Mouse (Mus musculus): Measurements from ENCODE around the gene Cacna2d4. TPM values are rescaled to one million over a fixed set of nuclear protein-coding genes. Genes with fewer than 3 reads are reported as not detected.
"Not testable (repeated sequence)": the region's sequence is repeated elsewhere in the genome, so short reads cannot be mapped to it uniquely, and the experiment has no call there.

The Cacna2d4 gene
- polyA plus RNA-seq, 1 experiment from 2014 or later = 1.2 TPM

DNA sequence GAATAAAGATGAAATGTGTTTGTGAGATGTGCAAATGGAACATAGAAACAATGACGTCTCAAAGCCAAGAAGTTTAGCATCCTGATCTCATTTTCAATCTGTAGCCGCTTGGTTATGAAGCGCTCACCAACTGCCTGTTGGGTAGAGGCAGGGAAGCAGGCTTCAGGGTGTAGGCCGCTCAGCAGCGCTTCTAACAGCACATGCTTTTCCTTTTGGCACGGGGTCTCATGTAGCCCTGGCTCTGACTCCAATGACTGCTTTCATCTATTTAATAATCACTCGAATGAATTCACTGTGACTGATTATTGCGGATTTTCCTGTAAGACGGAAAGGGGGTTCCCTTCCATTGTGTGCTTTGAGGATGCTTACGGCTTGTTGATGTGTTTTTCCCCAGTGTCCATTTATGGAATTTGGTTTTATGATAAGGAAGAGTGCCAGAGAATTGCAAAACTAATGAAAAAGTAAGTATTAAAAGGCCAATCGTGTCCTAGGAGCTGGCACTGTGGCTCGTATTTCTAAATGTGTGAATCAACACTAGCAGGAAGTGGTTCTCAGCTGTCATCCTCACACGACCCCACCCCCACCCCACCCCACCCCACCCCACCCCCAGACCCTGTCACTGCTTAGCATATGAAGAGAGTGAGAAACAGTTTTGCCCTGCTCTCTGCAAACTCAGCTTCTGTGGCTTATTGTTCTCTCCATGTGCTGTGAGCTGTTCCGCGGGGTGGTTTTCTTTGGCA is 37.6 kb upstream of the Cacna2d4 start:
- Histone ChIP-seq H3K27me3 (replicated peaks; ENCODE audit: control insufficient read depth, insufficient read depth, low read length) (no peaks in the 10 kb centered on the region), H3K9me3 (ENCODE audit: control insufficient read depth, low read length) (no peaks in the 10 kb centered on the region), H3K4me1 (ENCODE audit: control insufficient read depth, insufficient read depth, low read depth, low read length) (peaks cover 4% of the 10 kb centered on the region; the same call in 1 of the 2 replicates), H3K4me3 (ENCODE audit: low read length) (no peak overlapping the region), H3K9ac (ENCODE audit: low read depth, low read length) (no peak overlapping the region), H3K27ac (ENCODE audit: low read depth, low read length) (no peak overlapping the region), H3K36me3 (ENCODE audit: control insufficient read depth, insufficient read depth, low read length) (peaks cover 10% of the 10 kb centered on the region; the same call in 1 of the 2 replicates), H3K4me2 (ENCODE audit: low read length) (no peak overlapping the region)
- peak; percentile 34; the same call in 1 of the 2 replicates for ATAC-seq
- WGBS = 26% methylated on average over 15 of the region's 15 CpGs

DNA sequence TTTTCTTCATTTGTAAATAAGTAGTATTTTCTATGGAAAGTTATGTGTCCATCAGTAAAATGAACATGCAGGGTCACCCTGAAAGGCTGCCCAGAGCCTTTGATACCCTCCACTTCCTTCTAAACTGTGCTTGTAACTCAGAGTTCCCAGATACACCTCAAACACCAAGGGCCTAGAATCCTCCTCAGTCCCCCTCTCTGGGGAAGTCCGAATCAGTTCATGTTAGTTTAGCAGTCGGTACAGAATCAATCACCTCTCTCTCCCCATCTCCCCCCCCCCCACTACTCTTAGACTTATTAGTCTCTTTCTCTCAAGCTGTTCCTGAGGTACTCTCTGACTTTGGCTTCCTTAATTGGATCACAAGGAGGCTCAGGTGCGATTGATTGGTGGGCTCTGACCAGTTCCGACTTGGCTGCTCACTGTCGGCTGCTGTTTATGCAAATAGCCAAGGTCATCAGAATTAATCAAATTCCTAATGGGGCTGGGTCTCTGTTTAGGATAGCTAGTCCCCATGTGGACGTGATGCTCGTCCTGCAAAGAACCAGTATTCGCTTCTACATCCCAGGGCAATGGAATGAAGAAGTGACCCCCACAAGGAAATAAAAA is 36.9 kb upstream of the Cacna2d4 start:
- Histone ChIP-seq H3K9ac (ENCODE audit: low read depth, low read length) (no peak overlapping the region), H3K36me3 (ENCODE audit: control insufficient read depth, insufficient read depth, low read length) (peaks cover 6% of the 10 kb centered on the region; the same call in 1 of the 2 replicates), H3K9me3 (ENCODE audit: control insufficient read depth, low read length) (no peaks in the 10 kb centered on the region), H3K27ac (ENCODE audit: low read depth, low read length) (no peak overlapping the region), H3K4me1 (ENCODE audit: control insufficient read depth, insufficient read depth, low read depth, low read length) (peaks cover 4% of the 10 kb centered on the region; the same call in 1 of the 2 replicates), H3K4me3 (ENCODE audit: low read length) (no peak overlapping the region), H3K27me3 (replicated peaks; ENCODE audit: control insufficient read depth, insufficient read depth, low read length) (no peaks in the 10 kb centered on the region), H3K4me2 (ENCODE audit: low read length) (no peak overlapping the region)
- no peak for ATAC-seq
- WGBS = 22% methylated on average over 8 of the region's 8 CpGs

DNA sequence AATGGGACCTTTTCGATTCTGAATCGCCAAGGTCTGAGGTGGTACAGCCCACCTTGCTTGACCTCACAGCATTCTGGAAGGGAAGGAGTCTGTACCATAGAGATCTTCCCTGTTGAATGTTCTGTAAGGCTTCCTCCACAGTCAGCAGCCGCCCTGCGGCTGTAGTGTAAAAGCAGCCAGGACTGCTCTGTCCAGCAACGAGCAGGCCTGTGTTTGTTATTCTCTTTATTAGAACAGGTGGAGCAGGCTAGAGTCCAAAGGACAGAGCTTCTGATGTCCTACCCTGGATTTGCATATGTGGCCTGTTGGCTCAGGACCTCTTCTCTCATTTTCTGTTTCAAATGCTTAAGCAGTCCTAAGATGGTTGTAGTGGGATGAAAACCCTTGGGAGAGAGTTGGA is 36.0 kb upstream of the Cacna2d4 start:
- ATAC-seq = no peak

DNA sequence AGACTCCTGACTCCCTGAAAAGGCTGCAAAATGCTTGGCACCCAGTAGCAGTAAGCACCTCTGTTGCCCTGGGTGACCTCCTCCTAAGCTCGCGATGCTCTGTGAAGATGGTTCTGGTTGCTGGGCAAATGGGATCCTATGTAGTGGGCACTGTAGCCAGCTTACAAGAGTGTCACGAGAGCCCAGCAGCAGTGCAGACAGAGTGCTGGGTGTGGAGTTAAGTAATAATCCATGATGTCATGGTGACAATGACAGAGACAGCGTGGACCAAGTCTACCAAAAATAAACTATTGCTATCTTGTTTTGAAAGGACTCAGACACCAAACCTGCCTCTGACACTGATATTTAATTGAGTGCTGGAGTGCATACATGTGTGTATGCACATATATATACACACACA is 34.8 kb upstream of the Cacna2d4 start:
- no peak overlapping the region for H3K4me2 ChIP-seq (ENCODE audit: low read length)
- no peak overlapping the region for H3K9ac ChIP-seq (ENCODE audit: low read depth, low read length)
- no peak overlapping the region for H3K27ac ChIP-seq (ENCODE audit: low read depth, low read length)
- no peaks in the 10 kb centered on the region for H3K9me3 ChIP-seq (ENCODE audit: control insufficient read depth, low read length)
- no peak overlapping the region for H3K4me3 ChIP-seq (ENCODE audit: low read length)
- 96% methylated on average over 4 of the region's 4 CpGs for WGBS
- ATAC-seq = no peak
- peaks cover 4% of the 10 kb centered on the region; the same call in 1 of the 2 replicates for H3K4me1 ChIP-seq (ENCODE audit: control insufficient read depth, insufficient read depth, low read depth, low read length)
- H3K27me3 ChIP-seq (replicated peaks; ENCODE audit: control insufficient read depth, insufficient read depth, low read length) = no peaks in the 10 kb centered on the region
- H3K36me3 ChIP-seq (ENCODE audit: control insufficient read depth, insufficient read depth, low read length) = peaks cover 4% of the 10 kb centered on the region; the same call in 1 of the 2 replicates

More for the DNA sequence above, 36.0 kb upstream of the Cacna2d4 start:
- Histone ChIP-seq H3K27ac (ENCODE audit: low read depth, low read length) (no peak overlapping the region), H3K27me3 (replicated peaks; ENCODE audit: control insufficient read depth, insufficient read depth, low read length) (no peaks in the 10 kb centered on the region), H3K4me3 (ENCODE audit: low read length) (no peak overlapping the region), H3K9ac (ENCODE audit: low read depth, low read length) (no peak overlapping the region), H3K9me3 (ENCODE audit: control insufficient read depth, low read length) (no peaks in the 10 kb centered on the region), H3K4me1 (ENCODE audit: control insufficient read depth, insufficient read depth, low read depth, low read length) (peaks cover 4% of the 10 kb centered on the region; the same call in 1 of the 2 replicates), H3K36me3 (ENCODE audit: control insufficient read depth, insufficient read depth, low read length) (peaks cover 4% of the 10 kb centered on the region; the same call in 1 of the 2 replicates), H3K4me2 (ENCODE audit: low read length) (no peak overlapping the region)
- WGBS = 80% methylated on average over 5 of the region's 5 CpGs

DNA sequence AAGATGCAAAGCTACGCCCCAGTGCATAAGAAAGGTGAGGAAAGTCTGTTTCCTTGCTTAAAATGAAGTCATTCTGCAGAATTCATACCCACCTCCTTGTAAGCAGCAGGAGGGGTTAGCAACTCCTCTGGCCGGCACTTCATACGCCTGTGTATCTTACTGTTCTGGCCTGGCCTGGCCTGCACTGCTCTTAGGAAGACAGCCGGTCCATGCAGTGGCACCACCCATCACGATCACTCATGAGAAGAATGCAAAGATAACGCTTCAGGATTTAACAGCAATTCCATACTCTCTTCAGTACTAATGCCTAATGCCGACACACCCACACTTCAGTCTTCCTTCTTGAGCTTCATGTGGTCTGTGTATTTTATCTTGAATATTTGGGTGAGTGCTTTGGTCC is 32.0 kb upstream of the Cacna2d4 start:
- Histone ChIP-seq H3K4me1 (ENCODE audit: control insufficient read depth, insufficient read depth, low read depth, low read length) (no peaks in the 10 kb centered on the region), H3K4me3 (ENCODE audit: low read length) (no peak overlapping the region), H3K27me3 (replicated peaks; ENCODE audit: control insufficient read depth, insufficient read depth, low read length) (no peaks in the 10 kb centered on the region), H3K9me3 (ENCODE audit: control insufficient read depth, low read length) (no peaks in the 10 kb centered on the region), H3K9ac (ENCODE audit: low read depth, low read length) (no peak overlapping the region), H3K27ac (ENCODE audit: low read depth, low read length) (no peak overlapping the region), H3K4me2 (ENCODE audit: low read length) (no peak overlapping the region), H3K36me3 (ENCODE audit: control insufficient read depth, insufficient read depth, low read length) (peaks cover 4% of the 10 kb centered on the region; the same call in 1 of the 2 replicates)
- WGBS = 90% methylated on average over 7 of the region's 7 CpGs
- ATAC-seq = no peak

DNA sequence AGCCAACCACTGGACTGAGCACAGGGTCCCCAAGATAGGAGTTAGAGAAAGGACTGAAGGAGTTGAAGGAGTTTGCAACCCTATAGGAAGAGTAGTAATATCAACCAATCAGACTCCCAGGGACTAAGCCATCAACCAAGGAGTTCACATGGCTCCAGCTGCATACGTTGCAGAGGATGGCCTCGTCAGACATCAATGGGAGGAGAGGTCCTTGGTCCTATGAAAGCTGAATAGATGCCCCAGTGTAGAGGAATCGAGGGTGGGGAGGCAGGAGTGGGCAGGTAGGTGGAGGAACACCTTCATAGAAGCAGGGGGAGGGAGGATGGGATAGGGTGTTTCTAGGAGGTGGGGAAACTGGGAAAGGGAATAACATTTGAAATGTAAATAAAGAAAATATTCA is 31.4 kb upstream of the Cacna2d4 start:
- Histone ChIP-seq H3K4me1 (ENCODE audit: control insufficient read depth, insufficient read depth, low read depth, low read length) (no peaks in the 10 kb centered on the region), H3K4me2 (ENCODE audit: low read length) (no peak overlapping the region), H3K27ac (ENCODE audit: low read depth, low read length) (no peak overlapping the region), H3K36me3 (ENCODE audit: control insufficient read depth, insufficient read depth, low read length) (peaks cover 4% of the 10 kb centered on the region; the same call in 1 of the 2 replicates), H3K9ac (ENCODE audit: low read depth, low read length) (no peak overlapping the region), H3K4me3 (ENCODE audit: low read length) (no peak overlapping the region), H3K9me3 (ENCODE audit: control insufficient read depth, low read length) (no peaks in the 10 kb centered on the region), H3K27me3 (replicated peaks; ENCODE audit: control insufficient read depth, insufficient read depth, low read length) (no peaks in the 10 kb centered on the region)
- no peak for ATAC-seq
- 44% methylated on average over 3 of the region's 3 CpGs for WGBS

DNA sequence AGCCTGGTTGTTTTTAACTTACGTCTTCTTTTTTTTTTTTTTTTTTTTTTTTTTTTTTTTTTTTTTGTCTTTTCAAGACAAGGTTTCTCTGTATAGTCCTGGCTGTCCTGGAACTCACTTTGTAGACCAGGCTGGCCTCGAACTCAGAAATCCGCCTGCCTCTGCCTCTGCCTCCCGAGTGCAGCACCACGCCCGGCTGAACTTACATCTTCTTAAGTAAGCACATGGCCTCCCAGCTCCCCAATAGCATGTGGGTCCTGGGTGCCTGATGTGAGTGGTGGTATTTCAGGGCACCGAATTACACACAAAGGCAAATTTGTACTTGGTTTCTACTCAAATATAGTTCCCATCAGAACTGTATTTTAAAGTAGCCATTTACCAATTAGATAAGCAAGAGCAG is 30.3 kb upstream of the Cacna2d4 start:
- H3K4me3 ChIP-seq (ENCODE audit: low read length); ATAC-seq: not testable (repeated sequence)
- 84% methylated on average over 7 of the region's 7 CpGs for WGBS

DNA sequence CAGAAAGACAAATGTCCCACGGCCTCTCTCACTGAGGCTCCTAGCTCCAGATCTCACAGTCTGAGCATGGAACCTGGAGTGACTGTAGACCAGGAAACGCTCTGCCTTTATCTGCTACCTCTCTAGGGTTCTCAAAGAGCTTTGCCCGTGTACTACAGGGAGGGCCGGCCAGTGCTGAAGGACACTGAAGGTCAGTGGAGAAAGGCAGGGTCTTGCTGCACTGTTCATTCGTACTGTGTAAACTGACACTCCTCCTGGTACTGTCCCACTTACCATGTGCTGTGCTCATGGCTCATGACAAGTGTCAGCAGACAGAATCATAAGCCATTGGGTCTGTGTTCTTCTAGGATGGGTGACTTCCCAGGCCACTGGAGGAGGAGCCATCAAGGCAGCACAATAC is 23.0 kb upstream of the Cacna2d4 start:
- H3K4me2 ChIP-seq (ENCODE audit: low read length) = no peak overlapping the region
- H3K36me3 ChIP-seq (ENCODE audit: control insufficient read depth, insufficient read depth, low read length) = peaks cover 21% of the 10 kb centered on the region
- H3K9ac ChIP-seq (ENCODE audit: low read depth, low read length) = no peak overlapping the region
- no peak for ATAC-seq
- 94% methylated on average over 5 of the region's 5 CpGs for WGBS
- H3K9me3 ChIP-seq (ENCODE audit: control insufficient read depth, low read length) = no peaks in the 10 kb centered on the region
- H3K27me3 ChIP-seq (replicated peaks; ENCODE audit: control insufficient read depth, insufficient read depth, low read length) = no peaks in the 10 kb centered on the region
- H3K4me1 ChIP-seq (ENCODE audit: control insufficient read depth, insufficient read depth, low read depth, low read length) = no peaks in the 10 kb centered on the region
- H3K27ac ChIP-seq (ENCODE audit: low read depth, low read length) = no peak overlapping the region
- no peak overlapping the region for H3K4me3 ChIP-seq (ENCODE audit: low read length)

More for the DNA sequence above, 30.3 kb upstream of the Cacna2d4 start:
- not testable (repeated sequence) for H3K4me2 ChIP-seq (ENCODE audit: low read length); H3K27me3 ChIP-seq (replicated peaks; ENCODE audit: control insufficient read depth, insufficient read depth, low read length); H3K36me3 ChIP-seq (ENCODE audit: control insufficient read depth, insufficient read depth, low read length); H3K4me1 ChIP-seq (ENCODE audit: control insufficient read depth, insufficient read depth, low read depth, low read length); H3K9ac ChIP-seq (ENCODE audit: low read depth, low read length); H3K9me3 ChIP-seq (ENCODE audit: control insufficient read depth, low read length); H3K27ac ChIP-seq (ENCODE audit: low read depth, low read length)

DNA sequence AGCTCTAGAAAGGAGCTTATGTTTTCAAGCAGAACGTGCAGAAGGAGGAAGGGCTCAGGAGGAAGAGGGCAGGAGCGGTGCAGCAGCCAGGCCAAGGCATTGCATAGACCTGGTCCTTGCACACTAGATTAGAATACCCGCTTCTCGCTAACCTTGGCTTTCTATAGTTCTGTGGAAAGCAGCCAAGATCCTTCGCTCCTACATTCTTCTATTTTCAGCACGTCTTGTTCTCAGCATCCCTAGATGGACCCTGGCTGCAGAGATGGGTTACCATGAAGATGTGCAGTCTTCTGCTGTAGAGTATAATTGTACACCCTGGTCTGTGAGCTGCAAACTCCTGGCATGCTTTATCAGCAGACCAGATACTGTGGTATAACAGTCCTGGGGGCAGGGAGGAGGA is 22.1 kb upstream of the Cacna2d4 start:
- H3K9ac ChIP-seq (ENCODE audit: low read depth, low read length) = no peak overlapping the region
- no peaks in the 10 kb centered on the region for H3K27me3 ChIP-seq (replicated peaks; ENCODE audit: control insufficient read depth, insufficient read depth, low read length)
- no peak overlapping the region for H3K4me3 ChIP-seq (ENCODE audit: low read length)
- no peak overlapping the region for H3K27ac ChIP-seq (ENCODE audit: low read depth, low read length)
- no peak for ATAC-seq
- H3K9me3 ChIP-seq (ENCODE audit: control insufficient read depth, low read length) = no peaks in the 10 kb centered on the region
- no peaks in the 10 kb centered on the region for H3K4me1 ChIP-seq (ENCODE audit: control insufficient read depth, insufficient read depth, low read depth, low read length)
- peaks cover 21% of the 10 kb centered on the region for H3K36me3 ChIP-seq (ENCODE audit: control insufficient read depth, insufficient read depth, low read length)
- WGBS = 77% methylated on average over 6 of the region's 6 CpGs
- H3K4me2 ChIP-seq (ENCODE audit: low read length) = no peak overlapping the region

Measured in hindbrain, embryonic 16.5 days (tissue).